Mouse (Mus musculus) megakaryocyte, adult 5-6 weeks (primary cell): ENCODE results near the gene Gm9049. TPM values are rescaled to one million over a fixed set of nuclear protein-coding genes. Genes with fewer than 3 reads are reported as not detected.
A peak's percentile ranks its signal among the peaks of the same experiment; 100 is the strongest.
"Not testable (repeated sequence)": the region's sequence is repeated elsewhere in the genome, so short reads cannot be mapped to it uniquely, and the experiment has no call there.

Source experiments
- ATAC-seq: 2 replicates; pipeline ENCODE4 v1.8.0; 2016; ENCODE audit warnings: mild to moderate bottlenecking, inconsistent platforms; ENCODE audit not compliant: poor library complexity, severe bottlenecking
- total RNA-seq, 2 experiments: library from RNA; stranded (forward) in 1 of 2; stranded (reverse) in 1 of 2; fragments of 153-499, 151-499 nt in 1 of 2; fragments of 221-1000, 200-1000 nt in 1 of 2; gene quantifications; 2 replicates each; pipeline versions ENCODE4 v1.2.3 to v1.2.4; 2015 to 2017

The Gm9049 gene
- total RNA-seq (2015) (0.20 and 0.23 TPM in 2 replicates), total RNA-seq (2017) (not detected in 2 replicates)

GRCm38 (mm10) chr10:118354005-118354404 lies at the start of gene Gm9049:
Gm9049 (minus strand) TSS chr10:118354105.
- not testable (repeated sequence) for ATAC-seq

- no peak for ATAC-seq
Observed at GRCm38 (mm10) chr10:118399917-118400316, 46.0 kb upstream of the Gm9049 start.

- ATAC-seq, result peak; percentile 100
Observed at GRCm38 (mm10) chr10:118370443-118370842, 16.5 kb upstream of the Gm9049 start.

- ATAC-seq, result no peak
Observed at GRCm38 (mm10) chr10:118369518-118369917, 15.6 kb upstream of the Gm9049 start.

GRCm38 (mm10) chr10:118348579-118348978 lies 5.3 kb downstream of the Gm9049 start, which contains the start of gene Gm9048:
Gm9048 (minus strand) TSS chr10:118348679.
- not testable (repeated sequence) for ATAC-seq

GRCm38 (mm10) chr10:118343155-118343554 lies 10.8 kb downstream of the Gm9049 start, which contains the start of gene Gm9046:
Gm9046 (minus strand) TSS chr10:118343255.
- ATAC-seq, result not testable (repeated sequence)

GRCm38 (mm10) chr10:118337731-118338130 lies 16.2 kb downstream of the Gm9049 start, which contains the start of gene Gm9045:
Gm9045 (minus strand) TSS chr10:118337831.
- ATAC-seq, result not testable (repeated sequence)

- ATAC-seq, result not testable (repeated sequence)
Observed at GRCm38 (mm10) chr10:118332308-118332707, 21.6 kb downstream of the Gm9049 start, which contains the start of gene Gm9044. Gm9044 (minus strand) TSS chr10:118332408.

- ATAC-seq, result not testable (repeated sequence)
Observed at GRCm38 (mm10) chr10:118326869-118327268, 27.0 kb downstream of the Gm9049 start, which contains the start of gene Gm9040. Gm9040 (minus strand) TSS chr10:118326969.

- peak; percentile 69 for ATAC-seq
Observed at GRCm38 (mm10) chr10:118319024-118319423, 34.9 kb downstream of the Gm9049 start.

GRCm38 (mm10) chr10:118302133-118302532 lies 51.8 kb downstream of the Gm9049 start:
- ATAC-seq, result peak; percentile 60

Other genes with a start within 250 kb of the Gm9049 start
- 14.9 and 16.4 TPM in 2 replicates for gene Mdm1, start 212.3 kb downstream of the Gm9049 start, total RNA-seq (2015)
- gene Mdm1, start 212.3 kb downstream of the Gm9049 start, total RNA-seq (2017), result 21.1 and 49.6 TPM in 2 replicates
- not detected in 2 replicates for gene Il22, start 149.2 kb downstream of the Gm9049 start, total RNA-seq (2015)
- gene Il22, start 149.2 kb downstream of the Gm9049 start, total RNA-seq (2017), result not detected in 2 replicates
- not detected in 2 replicates for gene Gm32717, start 113.3 kb downstream of the Gm9049 start, total RNA-seq (2015)
- 0.08 and 0.11 TPM in 2 replicates for gene Gm32717, start 113.3 kb downstream of the Gm9049 start, total RNA-seq (2017)
- gene Gm32802, start 95.4 kb downstream of the Gm9049 start, total RNA-seq (2015), result not detected in 2 replicates
- gene Gm32802, start 95.4 kb downstream of the Gm9049 start, total RNA-seq (2017), result 0.08 and 0.11 TPM in 2 replicates
- not detected in 2 replicates for gene Iltifb, start 59.1 kb downstream of the Gm9049 start, total RNA-seq (2015)
- not detected in 2 replicates for gene Iltifb, start 59.1 kb downstream of the Gm9049 start, total RNA-seq (2017)
- gene Gm9040, start 27.1 kb downstream of the Gm9049 start, total RNA-seq (2015), result not detected in 2 replicates
- gene Gm9040, start 27.1 kb downstream of the Gm9049 start, total RNA-seq (2017), result not detected in 2 replicates
- gene Gm9044, start 21.7 kb downstream of the Gm9049 start, total RNA-seq (2015), result not detected in 2 replicates
- gene Gm9044, start 21.7 kb downstream of the Gm9049 start, total RNA-seq (2017), result not detected in 2 replicates
- gene Gm9045, start 16.3 kb downstream of the Gm9049 start, total RNA-seq (2015), result 0.20 and 0.23 TPM in 2 replicates
- not detected in 2 replicates for gene Gm9045, start 16.3 kb downstream of the Gm9049 start, total RNA-seq (2017)
- gene Gm9046, start 10.8 kb downstream of the Gm9049 start, total RNA-seq (2015), result not detected in 2 replicates
- gene Gm9046, start 10.8 kb downstream of the Gm9049 start, total RNA-seq (2017), result not detected in 2 replicates
- gene Gm9048, start 5.4 kb downstream of the Gm9049 start, total RNA-seq (2015), result not detected in 2 replicates
- gene Gm9048, start 5.4 kb downstream of the Gm9049 start, total RNA-seq (2017), result 0.04 and 0.15 TPM in 2 replicates
- 0.94 and 1.9 TPM in 2 replicates for gene Ifng, start 86.9 kb upstream of the Gm9049 start, total RNA-seq (2015)
- 1.6 and 2.6 TPM in 2 replicates for gene Ifng, start 86.9 kb upstream of the Gm9049 start, total RNA-seq (2017)